Mouse (Mus musculus): ENCODE measurements around the gene Nfkbie.

Nfkbie gene

GRCm38 (mm10) chr17:45580958-45581477, 25.5 kb downstream of the Nfkbie start:
- in situ Hi-C loops (cut with MboI, MseI), result no loop called here

- in situ Hi-C loops (cut with MboI, MseI), result no loop called here
Measured at GRCm38 (mm10) chr17:45581567-45581983, 26.1 kb downstream of the Nfkbie start.

- in situ Hi-C loops (cut with MboI, MseI), result no loop called here
Measured at GRCm38 (mm10) chr17:45582188-45582587, 26.7 kb downstream of the Nfkbie start.

GRCm38 (mm10) chr17:45582715-45583355, 27.3 kb downstream of the Nfkbie start:
- in situ Hi-C loops (cut with MboI, MseI), result no loop called here

- in situ Hi-C loops (cut with MboI, MseI), result no loop called here
Measured at GRCm38 (mm10) chr17:45584096-45584896, 28.8 kb downstream of the Nfkbie start.

GRCm38 (mm10) chr17:45584939-45585678, 29.6 kb downstream of the Nfkbie start:
- in situ Hi-C loops (cut with MboI, MseI), result loop anchor here (5.0 kb wide), 1 partner anchor 42 kb away; no protein-coding TSS in a partner anchor

GRCm38 (mm10) chr17:45585725-45586448, 30.4 kb downstream of the Nfkbie start:
- in situ Hi-C loops (cut with MboI, MseI), result loop anchor here (5.0 kb wide), 1 partner anchor 41 kb away; no protein-coding TSS in a partner anchor

- in situ Hi-C loops (cut with MboI, MseI), result loop anchor here (5.0 kb wide), 1 partner anchor 41 kb away; no protein-coding TSS in a partner anchor
Measured at GRCm38 (mm10) chr17:45586449-45586837, 30.9 kb downstream of the Nfkbie start.

- in situ Hi-C loops (cut with MboI, MseI), result loop anchor here (5.0 kb wide), 1 partner anchor 39 kb away; no protein-coding TSS in a partner anchor
Measured at GRCm38 (mm10) chr17:45588370-45588769, 32.9 kb downstream of the Nfkbie start.

- in situ Hi-C loops (cut with MboI, MseI), result loop anchor here (5.0 kb wide), 1 partner anchor 38 kb away; no protein-coding TSS in a partner anchor
Measured at GRCm38 (mm10) chr17:45589236-45589635, 33.7 kb downstream of the Nfkbie start.

- in situ Hi-C loops (cut with MboI, MseI), result loop anchor here (5.0 kb wide), 1 partner anchor 37 kb away; no protein-coding TSS in a partner anchor
Measured at GRCm38 (mm10) chr17:45589844-45590243, 34.3 kb downstream of the Nfkbie start.

- in situ Hi-C loops (cut with MboI, MseI), result no loop called here
Measured at GRCm38 (mm10) chr17:45590410-45590809, 34.9 kb downstream of the Nfkbie start.

- in situ Hi-C loops (cut with MboI, MseI), result no loop called here
Measured at GRCm38 (mm10) chr17:45591701-45592605, 36.5 kb downstream of the Nfkbie start.

- in situ Hi-C loops (cut with MboI, MseI), result no loop called here
Measured at GRCm38 (mm10) chr17:45592606-45593431, 37.3 kb downstream of the Nfkbie start.

- in situ Hi-C loops (cut with MboI, MseI), result no loop called here
Measured at GRCm38 (mm10) chr17:45593479-45593878, 38.0 kb downstream of the Nfkbie start.

- in situ Hi-C loops (cut with MboI, MseI), result no loop called here
Measured at GRCm38 (mm10) chr17:45594195-45594594, 38.7 kb downstream of the Nfkbie start.

- in situ Hi-C loops (cut with MboI, MseI), result no loop called here
Measured at GRCm38 (mm10) chr17:45594881-45595735, 39.6 kb downstream of the Nfkbie start.

All from T-helper 2 cell (primary cell).